Mouse (Mus musculus) midbrain, postnatal 0 days (tissue): ENCODE results near the gene Asna1. TPM values are rescaled to one million over a fixed set of nuclear protein-coding genes. Genes with fewer than 3 reads are reported as not detected.

ENCODE experiments used
- ATAC-seq: fragments of 200-750 bp; cut with Nextera tagmentation; 2 replicates; pipeline ENCODE4 v1.8.0; 2017; ENCODE audit warnings: moderate number of reproducible peaks, mild to moderate bottlenecking, moderate TSS enrichment, moderate library complexity; ENCODE audit not compliant: low FRiP score
- DNase-seq: peaks from one replicate; pipeline ENCODE4 v3.0.0-alpha.2; 2015; ENCODE audit warnings: low spot score
- H3K27ac ChIP-seq: fragments of 300-500 bp; sonication (generic); 2 replicates; pipeline ENCODE4 v1.5.1; 2014; ENCODE audit warnings: low read depth, mild to moderate bottlenecking, low read length, mixed read lengths
- H3K27me3 ChIP-seq: fragments of 300-500 bp; sonication (generic); 2 replicates; pipeline ENCODE4 v1.6.1; 2014; ENCODE audit warnings: low read length, control low read depth, mixed read lengths; ENCODE audit not compliant: insufficient read depth
- H3K36me3 ChIP-seq: fragments of 300-500 bp; sonication (generic); 2 replicates; pipeline ENCODE4 v1.6.1; 2014; ENCODE audit warnings: low read length, control low read depth, mixed read lengths; ENCODE audit not compliant: insufficient read depth
- H3K4me1 ChIP-seq: fragments of 300-500 bp; sonication (generic); 2 replicates; pipeline ENCODE4 v1.6.1; 2014; ENCODE audit warnings: mild to moderate bottlenecking, control low read depth, antibody characterized with exemption, low read length, mixed read lengths; ENCODE audit not compliant: insufficient read depth
- H3K4me2 ChIP-seq: fragments of 300-500 bp; sonication (generic); 2 replicates; pipeline ENCODE4 v1.6.1; 2014; ENCODE audit warnings: low read depth, mild to moderate bottlenecking, low read length, mixed read lengths; ENCODE audit not compliant: poor library complexity, severe bottlenecking
- H3K4me3 ChIP-seq: fragments of 300-500 bp; sonication (generic); 2 replicates; pipeline ENCODE4 v1.5.1; 2014; ENCODE audit warnings: low read depth, mild to moderate bottlenecking, low read length, moderate library complexity
- H3K9ac ChIP-seq: fragments of 300-500 bp; sonication (generic); replicated peaks from 2 replicates; pipeline ENCODE4 v1.6.1; 2014; ENCODE audit warnings: mild to moderate bottlenecking, low read length, moderate library complexity, mixed read lengths; ENCODE audit not compliant: poor library complexity, severe bottlenecking
- H3K9me3 ChIP-seq: fragments of 300-500 bp; sonication (generic); 2 replicates; pipeline ENCODE4 v1.6.1; 2016; ENCODE audit warnings: low read length, control low read depth
- CTCF ChIP-seq: IDR thresholded peaks from 2 replicates; pipeline ENCODE4 v1.5.1; 2016; ENCODE audit warnings: antibody characterized with exemption, mild to moderate bottlenecking
- WGBS: fragments of 180-500 bp; shearing (Covaris S2); extraction: QIAGEN DNeasy Blood & Tissue Kit; methylation state at CpG from one replicate; pipeline ENCODE4 v1.1.7; 2014; 5-methylcytosine and 5-hydroxymethylcytosine counted together
- polyA plus RNA-seq: library from polyadenylated mRNA; unstranded; fragments of >200 nt; fragmentation: Nextera tagmentation; extraction: Ambion mirVana; gene quantifications from 2 replicates; pipeline ENCODE4 v1.2.1, GENCODE M21; 2015
- total RNA-seq: library from RNA; depleted of rRNA; stranded (reverse); fragments of >200 nt; gene quantifications from 2 replicates; pipeline ENCODE4 v1.2.3, GENCODE M21; 2014

Gene Asna1
- total and polyA plus RNA-seq, 2 experiments from 2014 or later = 137 to 172 TPM

- ATAC-seq = peak; percentile 70
- Histone ChIP-seq H3K27me3 (no peaks in the 10 kb centered on the region), H3K4me1 (peaks cover 8% of the 10 kb centered on the region), H3K9me3 (no peaks in the 10 kb centered on the region), H3K4me2 (peak overlapping the region; percentile 94), H3K9ac (peak overlapping the region; percentile 68), H3K27ac (peak overlapping the region; percentile 73), H3K36me3 (no peaks in the 10 kb centered on the region), H3K4me3 (peak overlapping the region; percentile 46)
- peak; percentile 87 for DNase-seq
- under 1% methylated on average over 52 of the region's 53 CpGs for WGBS
- no peak for TF ChIP-seq CTCF
These were observed 39.2 kb downstream of the Asna1 start for GRCm38 (mm10) chr8:84985684-84986378.

- Histone ChIP-seq H3K4me3 (peak overlapping the region; percentile 46), H3K27ac (peak overlapping the region; percentile 73), H3K9me3 (no peaks in the 10 kb centered on the region), H3K4me1 (peaks cover 8% of the 10 kb centered on the region), H3K4me2 (peak overlapping the region; percentile 94), H3K9ac (peak overlapping the region; percentile 68), H3K27me3 (no peaks in the 10 kb centered on the region), H3K36me3 (no peaks in the 10 kb centered on the region)
- DNase-seq = no peak
- TF ChIP-seq CTCF = no peak
- under 1% methylated on average over 23 of the region's 23 CpGs for WGBS
- no peak for ATAC-seq
These were observed 39.9 kb downstream of the Asna1 start for GRCm38 (mm10) chr8:84985049-84985683.

- 18% methylated on average over 16 of the region's 16 CpGs for WGBS
These were observed 40.6 kb downstream of the Asna1 start for GRCm38 (mm10) chr8:84984294-84985048.

GRCm38 (mm10) chr8:84982499-84983011 lies 42.5 kb downstream of the Asna1 start:
- TF ChIP-seq CTCF = no peak

More at GRCm38 (mm10) chr8:84984294-84985048, 40.6 kb downstream of the Asna1 start:
- no peaks in the 10 kb centered on the region for H3K9me3 ChIP-seq
- H3K4me1 ChIP-seq = peaks cover 12% of the 10 kb centered on the region
- peak overlapping the region; percentile 94 for H3K4me2 ChIP-seq
- H3K9ac ChIP-seq = no peak overlapping the region; the same call in 1 of the 2 replicates
- peak overlapping the region; percentile 46; the same call in 1 of the 2 replicates for H3K4me3 ChIP-seq
- H3K27me3 ChIP-seq = no peaks in the 10 kb centered on the region
- ATAC-seq (no peak), DNase-seq (no peak)
- H3K36me3 ChIP-seq = no peaks in the 10 kb centered on the region
- H3K27ac ChIP-seq = no peak overlapping the region
- TF ChIP-seq CTCF = no peak

GRCm38 (mm10) chr8:84981644-84982498 lies 43.2 kb downstream of the Asna1 start:
- 85% methylated on average over 15 of the region's 15 CpGs for WGBS
- H3K36me3 ChIP-seq = no peaks in the 10 kb centered on the region
- H3K4me3 ChIP-seq = no peak overlapping the region
- H3K4me1 ChIP-seq = peaks cover 24% of the 10 kb centered on the region
- no peak for TF ChIP-seq CTCF
- DNase-seq (no peak), ATAC-seq (no peak)
- H3K9ac ChIP-seq = no peak overlapping the region
- H3K4me2 ChIP-seq = no peak overlapping the region
- H3K27ac ChIP-seq = no peak overlapping the region
- no peaks in the 10 kb centered on the region for H3K27me3 ChIP-seq
- H3K9me3 ChIP-seq = no peaks in the 10 kb centered on the region

More at GRCm38 (mm10) chr8:84982499-84983011, 42.5 kb downstream of the Asna1 start:
- Histone ChIP-seq H3K4me1 (peaks cover 21% of the 10 kb centered on the region), H3K27me3 (no peaks in the 10 kb centered on the region), H3K9ac (no peak overlapping the region), H3K4me2 (no peak overlapping the region), H3K27ac (no peak overlapping the region), H3K36me3 (no peaks in the 10 kb centered on the region), H3K9me3 (no peaks in the 10 kb centered on the region), H3K4me3 (no peak overlapping the region)
- ATAC-seq = no peak
- no peak for DNase-seq
- WGBS = 80% methylated on average over 3 of the region's 3 CpGs
